Mouse (Mus musculus) midbrain, embryonic 12.5 days (tissue): ENCODE data around the gene Pcdh18. TPM values are rescaled to one million over a fixed set of nuclear protein-coding genes. Genes with fewer than 3 reads are reported as not detected.

ENCODE experiments used
- ATAC-seq: fragments of 200-750 bp; cut with Nextera tagmentation; 2 replicates; pipeline ENCODE4 v1.8.0; 2017; ENCODE audit warnings: low read depth, moderate TSS enrichment, moderate library complexity; ENCODE audit not compliant: low FRiP score
- H3K27ac ChIP-seq: fragments of 300-500 bp; sonication (generic); replicated peaks from 2 replicates; pipeline ENCODE4 v1.5.1; 2016; ENCODE audit warnings: mild to moderate bottlenecking
- H3K27me3 ChIP-seq: fragments of 300-500 bp; sonication (generic); 2 replicates; pipeline ENCODE4 v1.6.1; 2016; ENCODE audit warnings: mild to moderate bottlenecking
- H3K36me3 ChIP-seq: fragments of 300-500 bp; sonication (generic); 2 replicates; pipeline ENCODE4 v1.6.1; 2016
- H3K4me1 ChIP-seq: fragments of 300-500 bp; sonication (generic); 2 replicates; pipeline ENCODE4 v1.6.1; 2016
- H3K4me2 ChIP-seq: fragments of 300-500 bp; sonication (generic); replicated peaks from 2 replicates; pipeline ENCODE4 v1.6.1; 2016; ENCODE audit warnings: mild to moderate bottlenecking, moderate library complexity
- H3K4me3 ChIP-seq: fragments of 300-500 bp; sonication (generic); 2 replicates; pipeline ENCODE4 v1.5.1; 2016; ENCODE audit warnings: mild to moderate bottlenecking
- H3K9ac ChIP-seq: fragments of 300-500 bp; sonication (generic); replicated peaks from 2 replicates; pipeline ENCODE4 v1.6.1; 2016; ENCODE audit warnings: mild to moderate bottlenecking, moderate library complexity
- H3K9me3 ChIP-seq: fragments of 300-500 bp; sonication (generic); 2 replicates; pipeline ENCODE4 v1.6.1; 2016; ENCODE audit warnings: mild to moderate bottlenecking
- WGBS: fragments of 180-500 bp; shearing (Covaris S2); methylation state at CpG from one replicate; pipeline ENCODE4 v1.1.7; 2016; 5-methylcytosine and 5-hydroxymethylcytosine counted together
- polyA plus RNA-seq: library from polyadenylated mRNA; unstranded; fragments of >200 nt; fragmentation: Nextera tagmentation; extraction: Ambion mirVana; gene quantifications from 2 replicates; pipeline ENCODE4 v1.2.1, GENCODE M21; 2016

The Pcdh18 gene
- 72.4 and 82.8 TPM in 2 replicates for polyA plus RNA-seq

DNA sequence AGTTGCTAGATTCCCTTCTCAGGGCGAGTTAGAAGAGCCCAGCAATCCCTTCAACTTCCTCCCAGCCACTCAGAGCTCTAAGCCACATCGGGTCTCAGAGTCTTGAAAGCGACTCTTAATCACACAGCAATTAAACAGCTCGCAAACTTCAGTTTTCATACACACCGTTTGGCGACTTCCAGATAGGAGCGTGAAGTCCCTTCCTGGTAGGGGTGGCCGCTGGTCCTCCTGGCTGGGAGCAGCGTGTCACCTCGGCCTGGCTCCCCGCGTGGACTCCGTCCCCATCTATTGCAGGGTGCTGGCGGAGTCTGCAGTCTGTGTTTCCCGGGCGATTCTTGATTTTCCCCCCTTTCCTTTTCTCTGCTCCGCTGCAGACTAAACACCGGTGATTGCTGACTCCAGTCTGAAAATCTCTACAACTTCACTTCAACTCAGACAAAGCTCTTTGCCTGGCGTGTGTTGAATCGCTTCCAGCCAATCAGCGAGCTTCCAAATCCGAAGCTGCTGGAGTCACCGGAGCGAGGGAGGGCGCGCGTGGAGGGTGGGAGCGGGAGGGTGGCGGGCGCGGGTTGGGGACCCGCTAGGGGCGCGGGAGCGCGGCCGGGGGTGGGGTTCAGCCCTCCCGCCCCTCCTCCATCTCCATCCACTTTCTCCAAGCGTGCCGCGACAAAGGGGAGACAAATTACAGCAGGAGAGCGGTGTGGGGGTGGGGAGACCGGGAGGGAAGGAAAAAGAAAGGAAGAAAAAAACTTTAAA lies at the start of gene Pcdh18:
Pcdh18 (minus strand) TSS at position 456 of the 756 bp plus-strand sequence.
- WGBS = 0% methylated on average over 43 of the region's 43 CpGs
- peaks cover 24% of the 10 kb centered on the region; the same call in 1 of the 2 replicates for H3K36me3 ChIP-seq

DNA sequence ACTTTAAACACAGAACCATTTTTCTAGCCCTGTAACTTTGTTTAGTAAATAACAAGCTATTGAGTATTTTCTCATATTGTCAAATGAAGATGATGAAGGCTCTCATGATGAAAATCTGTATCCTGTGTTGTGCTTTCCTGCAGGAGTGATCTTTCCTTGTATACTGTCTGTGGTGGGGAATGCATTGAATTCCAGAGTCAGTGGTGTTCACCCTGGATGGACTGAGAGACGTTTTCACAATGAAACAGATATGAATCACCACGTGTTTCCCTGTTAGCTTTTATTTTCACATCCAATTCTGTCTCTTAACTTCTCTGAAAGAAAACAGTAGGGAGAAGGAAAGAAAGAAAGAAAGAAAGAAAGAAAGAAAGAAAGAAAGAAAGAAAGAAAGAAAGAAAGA lies 49.7 kb upstream of the Pcdh18 start:
- Histone ChIP-seq H3K36me3 (no peaks in the 10 kb centered on the region), H3K4me2 (no peak overlapping the region), H3K27ac (no peak overlapping the region), H3K4me3 (no peak overlapping the region), H3K9me3 (no peaks in the 10 kb centered on the region), H3K9ac (no peak overlapping the region), H3K4me1 (no peaks in the 10 kb centered on the region), H3K27me3 (no peaks in the 10 kb centered on the region)
- WGBS = 53% methylated on average over 2 of the region's 2 CpGs
- no peak for ATAC-seq

More for the DNA sequence above, at the start of gene Pcdh18:
- Histone ChIP-seq H3K4me2 (peak within 1 kb of the TSS; percentile 54), H3K27ac (peak within 1 kb of the TSS; percentile 91), H3K27me3 (no peaks in the 10 kb centered on the region), H3K9me3 (no peaks in the 10 kb centered on the region), H3K4me1 (peaks cover 32% of the 10 kb centered on the region), H3K4me3 (peak within 1 kb of the TSS; percentile 73), H3K9ac (peak within 1 kb of the TSS; percentile 81)
- peak; percentile 93 for ATAC-seq

DNA sequence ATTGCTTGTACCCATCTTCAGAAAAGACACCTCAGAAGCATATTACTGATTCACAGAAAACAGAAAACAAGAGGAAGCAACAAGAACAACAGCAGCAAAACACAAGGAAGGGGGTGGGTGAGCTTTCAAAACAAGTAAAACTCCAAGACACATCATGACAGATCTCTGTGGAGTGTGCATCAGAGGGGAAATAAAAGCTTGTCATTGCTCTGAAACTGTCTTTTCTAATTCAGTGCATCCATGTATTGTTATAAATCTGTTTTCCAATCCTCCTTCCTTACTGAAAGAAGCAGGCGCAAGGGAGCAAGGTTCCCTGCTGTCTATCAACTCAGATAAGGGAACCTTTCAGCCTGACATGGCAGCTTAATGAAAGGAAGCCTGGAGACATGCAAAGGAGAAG lies 48.4 kb upstream of the Pcdh18 start:
- H3K4me3 ChIP-seq = no peak overlapping the region
- no peak overlapping the region for H3K4me2 ChIP-seq
- no peaks in the 10 kb centered on the region for H3K27me3 ChIP-seq
- H3K36me3 ChIP-seq = no peaks in the 10 kb centered on the region
- H3K9ac ChIP-seq = no peak overlapping the region
- no peaks in the 10 kb centered on the region for H3K4me1 ChIP-seq
- WGBS = 88% methylated on average over 1 of the region's 1 CpGs
- no peaks in the 10 kb centered on the region for H3K9me3 ChIP-seq
- no peak for ATAC-seq
- H3K27ac ChIP-seq = no peak overlapping the region

DNA sequence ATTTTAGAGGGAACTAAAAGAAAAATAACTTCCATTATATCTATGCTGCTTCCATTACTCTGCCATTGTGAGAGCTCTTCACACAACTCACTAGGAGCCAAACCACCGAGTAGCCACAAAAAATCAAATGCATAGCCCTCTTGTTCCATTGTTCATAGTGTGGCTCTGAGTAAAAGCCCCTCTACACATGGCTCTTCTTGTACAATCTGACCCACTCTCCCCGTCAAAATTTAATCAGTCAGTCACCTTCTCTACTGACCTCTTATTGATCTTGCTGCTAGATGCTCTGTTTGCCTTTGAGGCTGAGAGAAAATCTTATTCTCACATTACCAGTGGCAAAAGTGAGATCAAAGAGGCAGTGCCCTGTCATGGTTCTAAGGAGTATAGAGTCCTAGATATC lies 31.2 kb upstream of the Pcdh18 start:
- Histone ChIP-seq H3K4me1 (peaks cover 3% of the 10 kb centered on the region; the same call in 1 of the 2 replicates), H3K27ac (no peak overlapping the region), H3K9me3 (no peaks in the 10 kb centered on the region), H3K9ac (no peak overlapping the region), H3K27me3 (no peaks in the 10 kb centered on the region), H3K36me3 (no peaks in the 10 kb centered on the region), H3K4me3 (no peak overlapping the region), H3K4me2 (no peak overlapping the region)
- peak; percentile 27; the same call in 1 of the 2 replicates for ATAC-seq
- WGBS = 16% methylated on average over 2 of the region's 2 CpGs

DNA sequence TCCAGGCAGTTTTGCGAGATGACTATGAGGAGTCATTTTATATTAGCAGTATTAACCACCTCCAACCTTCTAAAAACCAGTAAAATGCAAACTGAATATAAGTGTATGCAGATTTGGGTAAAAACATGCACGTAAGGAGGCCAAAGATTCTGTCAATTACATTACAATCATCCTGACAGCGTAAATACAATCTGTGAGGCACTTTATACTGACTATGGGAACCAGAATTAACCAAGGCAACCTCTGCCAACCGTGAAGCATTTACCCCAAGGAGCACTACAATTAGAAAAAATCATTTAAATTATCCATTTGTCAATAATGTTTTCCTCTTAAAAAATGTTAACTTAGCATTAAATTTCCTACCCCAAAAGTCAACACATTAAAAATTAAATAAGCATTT lies 30.6 kb upstream of the Pcdh18 start:
- no peak overlapping the region for H3K4me2 ChIP-seq
- H3K27me3 ChIP-seq = no peaks in the 10 kb centered on the region
- H3K27ac ChIP-seq = no peak overlapping the region
- 50% methylated on average over 4 of the region's 4 CpGs for WGBS
- no peak for ATAC-seq
- no peak overlapping the region for H3K9ac ChIP-seq
- H3K9me3 ChIP-seq = no peaks in the 10 kb centered on the region
- peaks cover 3% of the 10 kb centered on the region; the same call in 1 of the 2 replicates for H3K4me1 ChIP-seq
- no peak overlapping the region for H3K4me3 ChIP-seq
- H3K36me3 ChIP-seq = no peaks in the 10 kb centered on the region

DNA sequence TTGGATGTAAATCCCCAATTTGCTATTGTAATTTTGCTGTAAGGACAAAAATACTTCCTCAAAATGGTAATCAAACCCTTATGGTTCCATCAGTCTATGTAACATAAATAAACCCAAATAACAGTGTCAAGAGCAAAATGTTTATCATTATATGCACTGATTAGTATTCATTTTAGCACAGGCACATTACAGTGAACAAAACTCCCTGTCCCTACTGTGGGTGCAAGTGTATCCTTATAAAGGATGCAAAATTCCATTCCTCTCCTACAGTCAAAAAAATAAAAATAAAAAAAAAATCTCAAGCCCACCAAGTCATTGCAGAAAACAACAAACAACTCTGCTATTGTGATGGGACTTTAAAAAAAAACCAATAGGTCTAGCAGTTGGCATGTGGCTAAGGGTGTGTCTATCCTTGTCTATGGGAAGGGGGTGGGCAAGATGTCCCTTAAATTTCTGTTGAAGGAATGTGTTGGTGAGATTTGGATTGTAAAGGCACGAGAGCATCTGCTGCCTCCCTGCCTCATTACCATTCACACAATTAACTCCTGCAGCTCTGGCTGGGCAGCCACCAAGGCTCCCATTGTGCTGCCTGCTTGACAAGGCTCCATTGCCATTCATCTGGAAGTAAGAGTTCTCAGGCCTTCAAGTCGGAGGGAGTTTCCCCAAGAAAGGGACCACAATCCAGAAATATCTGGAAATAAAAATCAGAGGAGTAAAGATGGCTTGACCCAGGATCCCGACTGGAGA lies 12.0 kb upstream of the Pcdh18 start:
- no peaks in the 10 kb centered on the region for H3K9me3 ChIP-seq
- 5% methylated on average over 3 of the region's 3 CpGs for WGBS

DNA sequence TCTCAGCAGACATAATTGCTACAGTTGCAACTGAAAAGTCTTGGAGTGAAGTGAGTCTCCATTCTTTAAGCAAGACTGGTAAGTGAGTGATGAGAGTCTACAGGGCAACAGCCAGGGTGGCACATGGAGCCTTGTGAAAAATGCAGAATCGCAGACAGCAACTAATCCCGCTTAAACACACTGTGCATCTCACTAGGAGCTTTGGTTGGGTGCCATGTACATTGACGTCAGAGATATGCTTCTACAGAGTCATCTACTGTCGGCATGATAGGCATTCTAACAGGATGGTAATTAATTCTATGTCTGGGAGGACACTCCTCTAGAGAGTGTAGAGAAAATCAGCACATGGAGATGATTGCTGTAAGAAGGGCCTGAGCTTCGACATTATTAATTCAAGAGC lies 5.6 kb upstream of the Pcdh18 start:
- Histone ChIP-seq H3K27ac (no peak overlapping the region), H3K36me3 (no peaks in the 10 kb centered on the region), H3K27me3 (no peaks in the 10 kb centered on the region), H3K9ac (no peak overlapping the region), H3K9me3 (no peaks in the 10 kb centered on the region), H3K4me3 (no peak overlapping the region), H3K4me2 (no peak overlapping the region), H3K4me1 (peaks cover 3% of the 10 kb centered on the region; the same call in 1 of the 2 replicates)
- ATAC-seq = no peak
- WGBS = 77% methylated on average over 5 of the region's 5 CpGs

More for the DNA sequence above, 12.0 kb upstream of the Pcdh18 start:
- peak overlapping the region; percentile 61; the same call in 1 of the 2 replicates for H3K27ac ChIP-seq
- peak; percentile 96 for ATAC-seq
- H3K27me3 ChIP-seq = no peaks in the 10 kb centered on the region
- no peaks in the 10 kb centered on the region for H3K36me3 ChIP-seq
- no peak overlapping the region for H3K4me2 ChIP-seq
- no peak overlapping the region for H3K4me3 ChIP-seq
- no peak overlapping the region for H3K9ac ChIP-seq
- H3K4me1 ChIP-seq = peaks cover 21% of the 10 kb centered on the region

DNA sequence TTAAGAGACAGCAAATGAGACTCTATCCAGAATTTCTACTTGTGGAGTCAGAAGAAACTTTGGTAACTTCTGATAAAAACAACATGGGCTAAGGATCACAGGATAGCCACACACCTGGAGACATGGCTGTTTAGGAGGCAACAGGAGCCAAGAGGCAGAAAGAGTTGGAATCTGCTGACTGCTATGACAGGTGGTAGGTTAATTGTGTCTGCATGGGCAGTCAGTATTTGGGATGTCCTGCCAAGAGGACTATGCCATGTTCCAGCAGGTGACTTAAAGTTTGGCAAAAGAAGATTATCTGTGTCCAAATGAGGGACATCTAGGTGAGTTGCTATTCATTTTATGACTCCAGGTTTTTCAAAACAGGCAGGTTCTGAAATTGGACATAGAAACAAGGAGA lies 4.8 kb upstream of the Pcdh18 start:
- no peak for ATAC-seq
- peaks cover 3% of the 10 kb centered on the region; the same call in 1 of the 2 replicates for H3K4me1 ChIP-seq

DNA sequence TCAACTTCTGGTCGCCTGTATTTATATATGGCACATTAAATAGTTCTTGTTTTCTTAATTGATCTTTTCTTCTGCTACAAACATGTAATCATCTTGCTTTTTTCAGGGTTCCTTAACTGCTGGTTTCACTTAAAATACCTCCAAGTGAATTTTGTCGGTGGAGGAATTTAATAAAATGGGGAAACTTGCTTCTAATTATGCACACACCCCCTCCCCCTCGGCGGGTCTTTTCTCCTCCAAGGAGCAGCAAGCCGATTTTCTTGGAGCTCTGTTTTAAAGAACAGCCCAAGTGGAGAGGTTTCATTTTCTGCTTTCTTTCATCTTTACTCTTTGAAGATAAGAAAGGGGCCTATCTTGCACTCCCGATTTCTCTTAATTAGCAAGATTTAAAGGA lies 498 bp upstream of the Pcdh18 start:
- peak; percentile 50 for ATAC-seq
- under 1% methylated on average over 6 of the region's 6 CpGs for WGBS
- Histone ChIP-seq H3K4me1 (peaks cover 28% of the 10 kb centered on the region), H3K4me3 (peak overlapping the region; percentile 73), H3K27ac (peak overlapping the region; percentile 91), H3K9ac (peak overlapping the region; percentile 81; the same call in 1 of the 2 replicates), H3K4me2 (peak overlapping the region; percentile 54), H3K9me3 (no peaks in the 10 kb centered on the region), H3K27me3 (no peaks in the 10 kb centered on the region), H3K36me3 (peaks cover 21% of the 10 kb centered on the region; the same call in 1 of the 2 replicates)

More for the DNA sequence above, 4.8 kb upstream of the Pcdh18 start:
- Histone ChIP-seq H3K27ac (no peak overlapping the region), H3K36me3 (no peaks in the 10 kb centered on the region), H3K4me2 (no peak overlapping the region), H3K27me3 (no peaks in the 10 kb centered on the region), H3K9ac (no peak overlapping the region), H3K4me3 (no peak overlapping the region), H3K9me3 (no peaks in the 10 kb centered on the region)

DNA sequence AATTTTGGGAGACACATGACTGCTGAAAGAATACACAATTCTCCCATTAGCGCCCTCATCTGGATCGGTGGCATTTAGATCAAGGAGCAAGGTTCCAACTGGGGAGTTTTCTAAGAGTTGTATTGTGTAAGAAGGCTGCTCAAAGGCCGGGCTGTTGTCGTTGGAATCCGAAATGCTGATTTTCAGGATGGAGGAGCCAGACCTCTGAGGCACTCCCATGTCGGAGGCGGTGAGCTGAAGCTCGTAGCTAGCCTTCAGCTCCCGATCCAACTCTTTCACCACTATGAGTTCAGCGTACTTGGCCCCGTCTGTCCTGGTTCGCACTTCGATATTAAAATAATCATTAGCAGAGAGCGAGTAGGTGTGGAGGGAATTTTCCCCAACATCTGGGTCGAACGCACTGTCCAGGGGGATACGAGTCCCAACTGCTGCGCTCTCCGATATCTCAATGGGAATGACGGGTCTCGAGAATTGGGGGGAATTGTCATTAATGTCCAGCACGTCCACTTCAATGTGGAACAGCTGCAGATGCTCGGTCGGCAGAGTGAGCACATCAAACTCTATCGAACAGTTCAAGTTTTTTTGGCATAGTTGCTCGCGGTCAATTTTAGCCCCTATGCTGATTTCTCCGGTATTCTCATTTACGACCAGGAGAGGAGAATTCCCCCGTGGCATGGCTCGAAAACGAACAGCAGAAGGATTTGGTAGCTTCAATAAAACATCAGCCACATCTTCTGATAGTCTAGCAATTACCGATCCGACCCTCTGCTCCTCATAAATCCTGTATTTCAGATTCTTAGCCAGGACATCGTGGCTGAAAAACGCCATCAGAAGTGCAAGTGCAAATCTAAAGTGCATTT lies 909 bp downstream of the Pcdh18 start:
- 2% methylated on average over 36 of the region's 36 CpGs for WGBS
- Histone ChIP-seq H3K4me3 (peak overlapping the region; percentile 73), H3K4me2 (peak overlapping the region; percentile 54), H3K36me3 (peaks cover 32% of the 10 kb centered on the region), H3K9ac (peak overlapping the region; percentile 81), H3K9me3 (no peaks in the 10 kb centered on the region), H3K27me3 (no peaks in the 10 kb centered on the region), H3K27ac (peak overlapping the region; percentile 91), H3K4me1 (peaks cover 35% of the 10 kb centered on the region)
- ATAC-seq = no peak

DNA sequence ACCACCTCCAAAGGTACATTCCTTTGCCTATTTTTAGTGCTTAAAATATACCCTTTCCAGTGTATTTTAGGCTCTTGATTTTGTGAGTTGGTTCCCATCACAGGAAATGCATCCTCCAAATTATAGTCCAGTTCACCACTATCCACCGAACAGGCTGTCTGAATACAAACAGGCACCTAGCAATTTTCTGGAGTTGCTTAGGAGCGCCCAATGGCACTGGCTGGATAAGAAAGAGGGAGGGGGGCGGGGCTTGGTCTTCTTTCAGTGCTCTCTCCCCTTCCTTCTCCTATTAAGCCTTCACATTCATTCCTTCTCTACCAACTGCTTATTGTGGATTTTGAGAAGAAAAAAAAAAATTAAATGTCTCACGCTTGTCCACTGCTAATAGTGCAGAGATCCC lies 4.4 kb downstream of the Pcdh18 start:
- peaks cover 59% of the 10 kb centered on the region for H3K36me3 ChIP-seq
- ATAC-seq = no peak
- H3K9ac ChIP-seq = peak overlapping the region; percentile 47; the same call in 1 of the 2 replicates
- H3K4me2 ChIP-seq = peak overlapping the region; percentile 54
- H3K9me3 ChIP-seq = no peaks in the 10 kb centered on the region
- WGBS = 63% methylated on average over 4 of the region's 4 CpGs
- H3K27ac ChIP-seq = no peak overlapping the region
- H3K4me3 ChIP-seq = peak overlapping the region; percentile 73
- H3K27me3 ChIP-seq = no peaks in the 10 kb centered on the region
- peaks cover 40% of the 10 kb centered on the region for H3K4me1 ChIP-seq
